Mouse (Mus musculus): Measurements from ENCODE around the gene Bicra. TPM values are rescaled to one million over a fixed set of nuclear protein-coding genes. Genes with fewer than 3 reads are reported as not detected.

Gene Bicra
- total RNA-seq, 2 experiments from 2014 or later, result 18.7 to 19.4 TPM

DNA sequence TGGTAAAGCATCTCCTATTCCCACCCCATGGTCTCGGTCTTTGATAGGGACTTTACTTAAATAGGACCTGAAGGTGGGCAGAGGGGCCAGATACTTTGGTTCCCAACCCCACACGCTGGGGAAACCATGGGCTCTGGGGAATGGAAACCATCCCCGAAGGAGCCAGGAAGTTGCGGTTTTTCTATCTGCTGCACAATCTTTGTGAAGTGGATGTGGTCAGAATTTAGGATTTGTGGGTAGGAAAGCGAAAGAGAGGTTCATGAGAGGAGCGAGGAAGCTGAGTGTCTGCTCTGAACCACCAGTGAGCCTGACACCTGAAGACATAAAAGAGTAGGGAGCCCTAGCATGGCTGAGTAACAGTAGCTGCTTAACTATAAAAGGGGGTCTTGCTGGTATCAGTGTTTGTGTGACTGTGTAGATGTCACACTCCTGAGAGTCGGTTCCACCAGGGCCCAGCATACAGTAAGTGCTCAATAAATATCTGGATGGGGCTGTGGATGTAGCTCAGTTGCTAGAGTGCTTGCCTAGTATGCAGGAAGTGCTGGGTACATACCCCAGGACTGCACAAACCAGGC lies 98.4 kb downstream of the Bicra start:
- DNase-seq (ENCODE audit: low spot score in 2 of 2), result no peak

DNA sequence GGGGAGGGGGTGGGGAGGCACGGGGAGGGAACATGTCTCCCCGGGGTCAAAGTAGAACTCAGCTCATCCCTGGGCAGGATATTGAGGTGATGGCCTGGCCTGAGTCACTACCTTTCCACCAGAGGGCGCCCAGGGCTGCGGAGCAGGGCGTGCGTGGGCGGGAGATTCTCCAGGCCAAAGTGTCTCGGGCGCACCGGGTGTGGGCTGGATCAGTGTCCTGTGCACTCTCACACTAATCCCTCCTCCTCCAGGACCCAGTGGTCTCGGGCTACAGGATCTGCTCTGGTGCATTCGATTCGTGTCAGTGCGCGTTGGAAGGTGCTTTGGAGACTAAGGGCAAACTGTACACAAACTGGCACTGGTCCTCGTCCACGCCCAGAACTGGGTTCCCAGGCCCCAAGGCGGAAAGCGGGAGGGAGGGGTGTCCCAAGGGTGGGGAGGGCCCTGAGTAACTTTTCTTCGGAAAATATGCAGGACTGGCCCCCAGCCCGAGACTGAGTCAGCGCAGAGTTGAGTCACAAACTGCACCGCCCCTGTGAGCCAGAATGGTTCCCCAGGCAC lies 99.3 kb downstream of the Bicra start:
- peak; percentile 44 to 47 for DNase-seq (ENCODE audit: low spot score in 2 of 2)

DNA sequence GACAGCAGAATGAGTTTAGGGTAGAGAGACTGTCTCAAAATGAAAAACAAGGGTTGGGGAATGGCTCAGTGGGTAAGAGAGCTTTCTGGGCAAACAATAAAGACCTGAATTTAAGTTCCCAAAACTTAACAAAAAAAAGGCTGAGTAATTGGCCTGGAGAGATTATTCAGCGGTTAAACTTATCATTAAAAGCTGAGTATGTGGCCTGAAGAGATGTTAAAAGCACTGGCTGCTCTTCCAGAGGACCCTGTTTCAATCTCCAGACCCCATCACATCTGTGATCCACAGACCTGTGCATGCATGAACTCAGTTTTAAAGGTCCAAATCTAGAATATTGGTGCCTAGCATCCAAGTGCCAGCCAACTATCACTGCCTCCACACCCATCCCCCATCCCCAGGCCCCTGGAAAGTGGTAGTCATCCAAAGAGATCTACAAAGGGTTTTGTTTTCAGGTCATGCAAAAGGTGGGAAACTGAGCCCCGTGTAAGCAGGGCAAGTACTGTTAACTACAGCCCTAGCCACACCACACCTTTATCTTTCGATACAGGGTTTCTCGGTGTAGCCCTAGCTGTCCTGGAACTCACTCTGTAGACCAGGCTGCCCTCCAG lies 100.0 kb downstream of the Bicra start:
- DNase-seq (ENCODE audit: low spot score in 2 of 2), result no peak

DNA sequence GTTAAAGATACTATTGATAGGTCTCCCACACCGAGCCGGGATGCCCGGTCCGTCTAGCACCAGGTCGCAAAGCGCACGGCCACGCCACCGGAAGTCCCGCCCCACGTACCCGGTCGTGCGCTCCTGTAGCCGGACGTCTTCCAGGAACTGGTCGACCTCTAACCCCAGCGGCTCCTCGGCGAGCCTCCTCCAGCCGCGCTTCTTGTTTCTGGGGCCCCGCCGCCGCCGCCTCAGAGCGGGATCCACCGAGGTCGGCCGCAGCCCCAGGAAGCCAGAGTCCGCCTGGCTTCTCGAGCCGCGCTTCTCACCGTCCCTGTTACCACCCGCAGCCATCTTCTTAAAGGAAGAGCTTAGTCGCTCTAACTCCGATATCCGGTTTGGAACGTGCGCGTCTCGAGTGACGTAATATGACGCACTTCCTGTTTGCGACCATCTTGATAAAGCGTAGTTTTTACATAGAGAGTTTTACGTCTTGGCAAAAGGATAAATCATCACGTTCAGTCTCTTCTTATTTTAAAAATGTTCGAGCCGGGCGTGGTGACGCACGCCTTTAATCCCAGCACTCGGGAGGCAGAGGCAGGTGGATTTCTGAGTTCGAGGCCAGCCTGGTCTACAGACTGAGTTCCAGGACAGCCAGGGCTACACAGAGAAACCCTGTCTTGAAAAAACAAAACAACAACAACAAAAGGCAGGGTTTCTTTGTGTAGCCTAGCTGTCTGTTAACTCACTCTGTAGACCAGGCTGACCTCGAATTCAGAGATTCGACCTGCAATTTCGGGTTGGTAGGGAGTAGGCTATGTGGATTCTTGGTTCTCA lies 101.8 kb downstream of the Bicra start, which contains the start of gene Nop53:
Gene Nop53 (minus strand): TSS at position 354 of the 816 bp plus-strand sequence.
- peak; percentile 96 to 98 for DNase-seq (ENCODE audit: low spot score in 2 of 2)

DNA sequence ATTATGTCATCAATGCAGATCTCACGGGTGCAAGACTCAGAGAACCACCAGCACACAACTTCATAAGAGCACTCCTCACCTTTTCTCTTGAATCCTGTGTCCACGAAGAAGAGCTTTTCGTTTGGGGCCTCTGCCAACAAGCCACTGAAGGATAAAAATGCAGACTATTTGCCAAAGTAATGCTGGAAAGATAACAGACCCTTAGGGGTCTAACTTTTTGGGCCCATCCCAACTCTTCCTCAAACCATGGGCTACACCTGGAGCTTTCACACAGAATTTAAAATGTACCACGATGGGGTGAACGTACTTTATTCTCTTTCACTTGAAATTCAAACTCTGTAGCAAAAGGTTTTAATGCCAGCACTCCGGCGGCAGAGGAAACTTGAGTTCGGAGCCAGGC lies 102.5 kb downstream of the Bicra start:
- no peak for DNase-seq (ENCODE audit: low spot score in 2 of 2)

DNA sequence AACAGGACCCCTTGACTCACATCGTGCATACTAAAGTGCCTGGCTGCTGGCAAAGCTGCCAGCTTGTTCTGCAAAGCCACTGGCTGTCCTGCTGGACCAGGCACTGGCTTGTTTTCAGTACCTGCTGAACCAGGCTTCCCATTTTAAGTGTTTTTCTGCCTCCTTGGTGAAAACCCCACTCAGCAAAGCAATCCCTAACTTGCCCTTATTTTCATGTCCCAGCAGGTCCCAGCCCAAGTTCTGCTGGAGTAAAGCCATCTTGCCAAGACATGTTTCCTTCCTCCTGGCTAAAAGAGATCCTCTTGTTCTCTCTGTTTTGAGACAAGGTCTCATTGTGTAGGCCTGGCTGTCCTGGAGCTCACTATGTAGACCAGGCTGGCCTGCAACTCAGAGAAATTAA lies 103.4 kb downstream of the Bicra start:
- DNase-seq (ENCODE audit: low spot score in 2 of 2), result no peak

DNA sequence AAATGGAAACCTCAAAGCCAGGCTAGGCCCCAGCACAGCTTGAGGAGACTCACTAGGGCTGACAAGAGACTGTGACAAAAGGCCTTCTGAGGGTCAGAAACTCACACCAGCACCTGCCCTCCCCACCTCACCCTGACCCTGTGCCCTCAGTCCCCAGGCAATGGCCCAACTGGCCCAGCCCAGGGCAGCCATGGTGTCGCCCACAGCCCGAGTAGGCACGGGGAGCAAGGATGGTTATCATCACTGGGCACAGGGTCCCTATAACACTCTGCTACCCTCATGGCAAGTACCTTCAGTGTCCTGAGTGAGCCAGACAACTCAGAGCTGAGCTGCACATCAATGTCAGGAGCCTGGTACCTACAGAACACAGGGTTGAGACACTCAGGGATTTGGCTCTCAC lies 109.1 kb downstream of the Bicra start:
- DNase-seq (ENCODE audit: low spot score in 2 of 2), result no peak

DNA sequence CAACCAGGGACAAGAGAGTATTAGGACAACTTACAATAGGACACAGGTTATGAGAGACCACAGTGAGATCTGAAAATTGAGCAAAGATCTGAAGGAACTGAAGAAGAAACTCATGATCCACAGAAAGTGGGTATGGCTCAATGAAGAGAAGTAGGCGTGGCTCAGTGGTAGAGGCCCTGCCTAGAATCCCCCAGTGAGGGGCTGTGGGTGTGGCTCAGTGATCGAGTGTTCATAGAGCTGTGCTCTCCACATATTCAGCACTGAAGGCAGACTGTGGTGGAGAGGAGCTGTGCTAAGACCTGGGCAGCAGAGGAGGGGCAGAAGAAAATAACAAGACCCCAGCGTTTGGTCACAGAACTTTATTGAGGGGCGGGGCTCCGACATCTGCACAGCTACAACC lies 110.2 kb downstream of the Bicra start:
- DNase-seq (ENCODE audit: low spot score in 2 of 2), result no peak

DNA sequence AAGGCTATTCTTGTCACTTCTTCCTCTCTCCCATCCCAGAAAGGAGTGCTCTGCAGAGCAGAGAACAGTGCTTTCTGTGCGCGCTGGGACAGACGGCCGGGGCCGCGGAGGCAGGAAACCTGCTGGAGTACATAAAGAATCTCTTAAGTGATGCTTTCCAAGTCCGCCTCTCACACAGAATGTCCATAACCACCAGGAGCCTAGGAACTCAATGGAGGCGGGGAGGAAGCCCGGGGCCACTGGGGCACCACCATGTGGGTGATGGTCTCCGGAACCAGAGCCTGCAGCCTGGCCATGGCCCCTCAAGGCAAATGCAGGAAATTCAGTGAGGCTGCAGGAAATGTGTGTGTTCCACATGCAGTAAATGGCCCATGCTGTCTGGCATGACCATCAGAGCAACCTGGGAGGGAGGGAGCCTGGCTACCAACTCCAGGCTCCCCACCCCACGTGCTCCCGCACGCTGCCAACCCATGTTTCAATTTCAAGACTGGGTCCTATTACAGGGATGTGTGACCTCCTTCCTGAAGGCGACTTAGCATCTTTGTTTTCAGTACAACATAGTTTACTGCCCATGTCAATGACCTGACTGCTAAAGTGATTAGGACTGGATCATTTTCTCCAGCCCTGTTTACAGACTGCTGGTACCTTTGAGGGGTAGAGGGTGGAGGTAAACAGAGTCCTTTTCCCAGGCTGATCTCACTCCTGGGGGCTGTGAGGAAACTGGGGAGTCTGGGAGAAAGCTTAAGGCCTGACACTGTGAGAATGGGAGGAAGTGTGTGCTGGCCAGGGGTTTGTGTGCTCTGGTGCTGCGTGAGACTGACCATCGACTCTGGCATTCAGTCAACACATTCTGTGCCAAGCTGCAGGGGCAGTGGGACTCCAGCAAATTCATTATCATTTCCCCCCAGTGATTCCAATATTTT lies 114.0 kb downstream of the Bicra start:
- DNase-seq (ENCODE audit: low spot score in 2 of 2), result peak; percentile 29 to 47

DNA sequence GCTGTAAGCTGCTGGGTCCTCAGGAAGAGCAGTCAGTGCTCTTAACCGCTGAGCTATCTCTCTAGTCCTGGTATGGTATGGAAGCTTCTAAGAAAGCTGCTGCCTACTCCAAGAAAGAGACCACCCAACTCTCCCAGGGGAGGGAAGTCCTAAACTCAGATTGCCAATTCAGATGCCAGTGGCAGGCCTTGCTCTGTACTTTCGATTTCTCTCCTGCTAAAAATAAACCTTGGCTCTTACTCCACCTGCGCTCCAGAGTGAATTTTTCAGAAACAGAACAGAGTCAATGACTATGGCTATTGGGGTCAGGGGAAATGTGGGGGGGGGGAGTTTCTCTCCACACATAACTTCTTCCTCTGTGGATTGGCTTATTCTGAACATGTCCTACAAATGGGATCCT lies 116.1 kb downstream of the Bicra start:
- DNase-seq (ENCODE audit: low spot score in 2 of 2), result no peak

DNA sequence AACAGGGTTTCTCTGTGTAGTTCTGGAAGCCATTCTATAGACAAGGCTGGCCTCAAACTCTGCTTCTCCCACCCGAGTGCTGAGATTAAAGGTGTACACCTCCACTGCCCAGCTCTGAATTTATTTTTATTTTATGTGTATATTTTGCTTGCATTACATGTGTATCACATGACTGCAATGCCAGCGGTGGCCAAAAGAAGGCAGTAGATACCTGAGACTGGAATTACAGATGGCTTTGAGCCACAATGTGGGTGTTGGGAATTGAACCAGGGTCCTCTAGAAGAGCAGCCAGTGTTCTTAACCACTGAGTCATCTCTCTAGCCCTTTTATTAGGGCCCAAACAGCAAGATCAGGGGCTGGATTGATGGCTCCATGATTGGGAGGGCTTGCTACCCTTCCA lies 117.2 kb downstream of the Bicra start:
- no peak for DNase-seq (ENCODE audit: low spot score in 2 of 2)

DNA sequence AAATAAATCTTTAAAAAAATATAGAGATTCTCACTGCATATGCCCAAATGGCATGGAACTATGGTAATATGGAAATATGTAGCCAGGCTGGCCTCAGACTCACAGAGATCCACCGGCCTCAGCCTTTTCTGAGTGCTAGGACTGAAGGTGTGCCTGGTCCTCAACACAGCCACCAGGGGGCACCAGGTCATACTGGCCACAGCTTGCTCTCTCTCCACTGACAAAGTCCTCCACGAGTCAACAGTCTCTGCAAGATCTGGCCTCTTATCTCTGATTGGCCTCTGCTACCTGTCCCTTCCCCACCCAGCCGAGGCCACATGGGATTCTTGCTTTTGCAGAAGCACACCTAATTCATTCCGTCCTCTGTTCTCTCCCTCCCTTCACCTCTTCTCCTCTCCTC lies 117.8 kb downstream of the Bicra start:
- no peak for DNase-seq (ENCODE audit: low spot score in 2 of 2)

DNA sequence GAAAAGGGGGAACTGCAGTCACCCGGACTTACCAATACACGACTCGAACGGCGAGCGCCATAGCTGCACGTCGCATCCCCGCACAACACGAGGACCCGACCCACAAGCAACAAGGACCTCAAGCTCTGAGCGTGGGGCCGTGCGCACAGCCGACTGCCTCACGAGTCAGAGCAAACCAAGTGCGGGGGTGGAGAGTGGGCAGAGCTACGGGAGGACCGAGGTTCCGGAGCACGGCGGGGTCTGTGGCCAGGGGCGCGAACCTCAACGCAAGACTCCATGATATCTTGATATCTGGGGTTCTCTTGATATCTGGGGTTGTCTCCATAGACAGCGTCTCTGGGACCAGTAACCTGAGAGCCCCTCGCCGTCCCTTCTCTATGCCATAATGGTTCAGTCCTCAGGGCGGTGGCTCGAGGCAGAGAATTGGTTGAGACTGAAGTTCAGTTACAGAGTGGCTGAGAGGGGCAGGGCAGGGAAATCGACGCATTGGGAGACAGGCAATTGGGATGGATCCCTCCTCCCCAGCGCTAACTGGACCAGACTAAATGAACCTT lies 125.4 kb downstream of the Bicra start, which contains the start of gene Selenow:
Gene Selenow (minus strand): TSS at position 183 of the 554 bp plus-strand sequence.
- peak; percentile 95 to 96 for DNase-seq (ENCODE audit: low spot score in 2 of 2)

DNA sequence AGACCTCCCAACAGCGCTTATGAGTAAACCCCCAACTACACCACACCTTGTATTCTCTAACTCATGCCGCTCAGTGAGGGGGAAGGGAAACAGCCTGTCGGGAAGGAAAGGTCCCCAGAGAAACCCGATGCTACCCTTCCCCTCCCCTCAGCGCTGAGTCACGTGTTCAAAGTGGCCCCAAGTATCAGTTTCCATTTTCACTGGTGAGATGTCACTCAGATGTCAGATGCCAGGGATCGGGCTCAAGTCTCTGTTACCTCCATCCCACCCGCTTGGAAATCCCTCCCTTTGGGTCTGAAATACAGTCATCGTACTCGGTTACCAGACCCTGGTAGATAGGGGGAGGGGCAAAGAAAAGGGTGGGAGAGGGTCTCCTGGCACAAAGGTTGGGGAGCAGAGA lies 125.9 kb downstream of the Bicra start:
- peak in 1 of 2 experiments; percentile 48 for DNase-seq (ENCODE audit: low spot score in 2 of 2)

Other genes with a start within 250 kb of the Bicra start
- gene Obox6, start 208.2 kb downstream of the Bicra start, total RNA-seq (2021), result not detected
- gene Crx, start 168.0 kb downstream of the Bicra start, total RNA-seq (2021), result not detected
- gene Crxos, start 165.3 kb downstream of the Bicra start, total RNA-seq (2021), result under 1 TPM in 1 of 2 experiments, not detected in 1; 0.16 TPM
- gene Selenow, start 125.5 kb downstream of the Bicra start, total RNA-seq (2021), result 1,000 to 10,000 TPM; 1,721 to 1,761 TPM
- 100 to 1,000 TPM; 109 to 115 TPM for gene Nop53, start 101.8 kb downstream of the Bicra start, total RNA-seq (2021)
- 1 to 10 TPM; 7.0 to 9.3 TPM for gene Ehd2, start 80.4 kb downstream of the Bicra start, total RNA-seq (2021)
- under 1 TPM; 0.46 to 0.50 TPM for gene Zfp541, start 13.9 kb upstream of the Bicra start, total RNA-seq (2021)
- 100 to 1,000 TPM; 240 to 259 TPM for gene Napa, start 50.5 kb upstream of the Bicra start, total RNA-seq (2021)
- 10 to 100 TPM; 30.3 to 38.6 TPM for gene Kptn, start 72.0 kb upstream of the Bicra start, total RNA-seq (2021)
- gene Slc8a2, start 81.9 kb upstream of the Bicra start, total RNA-seq (2021), result 100 to 1,000 TPM; 335 to 349 TPM
- gene Meis3, start 127.2 kb upstream of the Bicra start, total RNA-seq (2021), result 10 to 100 TPM; 38.0 to 42.5 TPM
- 10 to 100 TPM in 1 of 2 experiments, 1 to 10 TPM in 1; 9.4 to 12.5 TPM for gene Dhx34, start 174.1 kb upstream of the Bicra start, total RNA-seq (2021)
- under 1 TPM; 0.48 to 0.55 TPM for gene C5ar2, start 196.2 kb upstream of the Bicra start, total RNA-seq (2021)
- gene C5ar1, start 211.6 kb upstream of the Bicra start, total RNA-seq (2021), result 1 to 10 TPM in 1 of 2 experiments, under 1 TPM in 1; 0.74 to 2.0 TPM
- 10 to 100 TPM; 28.1 to 31.2 TPM for gene Inafm1, start 225.7 kb upstream of the Bicra start, total RNA-seq (2021)
- gene Ccdc9, start 238.9 kb upstream of the Bicra start, total RNA-seq (2021), result 10 to 100 TPM; 84.3 to 84.5 TPM

All from layer of hippocampus, postnatal 14 days (tissue).